Mouse (Mus musculus) midbrain, postnatal 0 days (tissue): ENCODE data around the gene Pabpn1l. TPM values are rescaled to one million over a fixed set of nuclear protein-coding genes. Genes with fewer than 3 reads are reported as not detected.
A peak's percentile ranks its signal among the peaks of the same experiment; 100 is the strongest.
"Not testable (repeated sequence)": the region's sequence is repeated elsewhere in the genome, so short reads cannot be mapped to it uniquely, and the experiment has no call there.

Experiments
- ATAC-seq: fragments of 200-750 bp; cut with Nextera tagmentation; 2 replicates; pipeline ENCODE4 v1.8.0; 2017; ENCODE audit warnings: moderate number of reproducible peaks, mild to moderate bottlenecking, moderate TSS enrichment, moderate library complexity; ENCODE audit not compliant: low FRiP score
- DNase-seq: peaks from one replicate; pipeline ENCODE4 v3.0.0-alpha.2; 2015; ENCODE audit warnings: low spot score
- H3K27ac ChIP-seq: fragments of 300-500 bp; sonication (generic); 2 replicates; pipeline ENCODE4 v1.5.1; 2014; ENCODE audit warnings: low read depth, mild to moderate bottlenecking, low read length, mixed read lengths
- H3K27me3 ChIP-seq: fragments of 300-500 bp; sonication (generic); 2 replicates; pipeline ENCODE4 v1.6.1; 2014; ENCODE audit warnings: low read length, control low read depth, mixed read lengths; ENCODE audit not compliant: insufficient read depth
- H3K36me3 ChIP-seq: fragments of 300-500 bp; sonication (generic); 2 replicates; pipeline ENCODE4 v1.6.1; 2014; ENCODE audit warnings: low read length, control low read depth, mixed read lengths; ENCODE audit not compliant: insufficient read depth
- H3K4me1 ChIP-seq: fragments of 300-500 bp; sonication (generic); 2 replicates; pipeline ENCODE4 v1.6.1; 2014; ENCODE audit warnings: mild to moderate bottlenecking, control low read depth, antibody characterized with exemption, low read length, mixed read lengths; ENCODE audit not compliant: insufficient read depth
- H3K4me2 ChIP-seq: fragments of 300-500 bp; sonication (generic); 2 replicates; pipeline ENCODE4 v1.6.1; 2014; ENCODE audit warnings: low read depth, mild to moderate bottlenecking, low read length, mixed read lengths; ENCODE audit not compliant: poor library complexity, severe bottlenecking
- H3K4me3 ChIP-seq: fragments of 300-500 bp; sonication (generic); 2 replicates; pipeline ENCODE4 v1.5.1; 2014; ENCODE audit warnings: low read depth, mild to moderate bottlenecking, low read length, moderate library complexity
- H3K9ac ChIP-seq: fragments of 300-500 bp; sonication (generic); replicated peaks from 2 replicates; pipeline ENCODE4 v1.6.1; 2014; ENCODE audit warnings: mild to moderate bottlenecking, low read length, moderate library complexity, mixed read lengths; ENCODE audit not compliant: poor library complexity, severe bottlenecking
- H3K9me3 ChIP-seq: fragments of 300-500 bp; sonication (generic); 2 replicates; pipeline ENCODE4 v1.6.1; 2016; ENCODE audit warnings: low read length, control low read depth
- CTCF ChIP-seq: IDR thresholded peaks from 2 replicates; pipeline ENCODE4 v1.5.1; 2016; ENCODE audit warnings: antibody characterized with exemption, mild to moderate bottlenecking
- WGBS: fragments of 180-500 bp; shearing (Covaris S2); extraction: QIAGEN DNeasy Blood & Tissue Kit; methylation state at CpG from one replicate; pipeline ENCODE4 v1.1.7; 2014; 5-methylcytosine and 5-hydroxymethylcytosine counted together
- polyA plus RNA-seq: library from polyadenylated mRNA; unstranded; fragments of >200 nt; fragmentation: Nextera tagmentation; extraction: Ambion mirVana; gene quantifications from 2 replicates; pipeline ENCODE4 v1.2.1, GENCODE M21; 2015
- total RNA-seq: library from RNA; depleted of rRNA; stranded (reverse); fragments of >200 nt; gene quantifications from 2 replicates; pipeline ENCODE4 v1.2.3, GENCODE M21; 2014

Gene Pabpn1l
- total and polyA plus RNA-seq, 2 experiments from 2014 or later = not detected

DNA sequence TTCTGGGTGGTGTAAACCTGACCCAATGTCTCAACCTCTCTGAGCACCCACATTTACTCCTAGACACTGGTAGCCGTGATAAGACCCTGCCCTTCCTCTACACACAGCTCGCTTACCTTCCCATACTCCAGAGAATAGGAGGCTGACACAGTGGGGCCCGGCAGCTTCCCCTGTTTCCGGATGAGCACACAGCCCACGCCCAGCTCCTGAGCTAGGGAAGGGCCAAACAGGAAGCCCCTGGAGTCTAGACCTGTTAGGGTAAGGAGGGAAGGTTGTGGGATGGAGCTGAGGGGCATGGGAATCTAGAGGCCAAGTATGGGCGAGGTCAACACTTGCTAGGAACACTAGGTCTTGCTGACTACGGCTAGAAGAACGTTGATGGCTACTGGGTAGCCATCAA lies 47.3 kb downstream of the Pabpn1l start:
- no peak for TF ChIP-seq CTCF
- WGBS = 83% methylated on average over 8 of the region's 8 CpGs

DNA sequence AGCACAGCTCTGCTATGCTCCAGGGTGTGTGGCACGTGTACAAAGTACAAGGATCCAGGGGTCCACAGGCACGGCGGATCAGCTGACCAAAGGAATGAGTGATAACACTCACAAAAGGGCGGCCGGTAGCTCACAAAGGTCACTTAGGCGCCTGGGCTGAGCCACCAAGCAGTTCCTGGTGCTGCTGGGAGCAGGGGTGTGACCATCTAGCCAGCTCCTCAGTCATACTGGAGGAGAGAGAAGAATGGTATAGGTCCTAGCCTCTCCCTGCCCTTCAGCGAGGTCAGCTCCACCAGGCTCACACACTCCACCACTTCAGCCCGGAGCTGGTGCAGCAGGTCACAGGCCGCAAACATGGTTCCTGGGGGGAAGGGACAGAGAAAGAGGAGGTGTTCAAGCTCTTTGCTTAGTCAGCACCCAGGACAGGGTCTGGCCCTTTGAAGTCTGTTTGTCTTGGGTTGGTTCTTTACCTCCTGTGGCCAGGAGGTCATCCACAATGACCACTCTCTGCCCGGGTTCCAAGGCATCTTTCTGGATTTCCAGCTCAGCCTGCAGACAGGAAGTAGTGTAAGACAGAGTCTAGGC lies 47.8 kb downstream of the Pabpn1l start:
- ATAC-seq = no peak
- Histone ChIP-seq H3K9ac (no peak overlapping the region), H3K4me2 (peak overlapping the region; percentile 91; the same call in 1 of the 2 replicates), H3K36me3 (peaks cover 5% of the 10 kb centered on the region; the same call in 1 of the 2 replicates), H3K27me3 (no peaks in the 10 kb centered on the region), H3K4me3 (no peak overlapping the region), H3K9me3 (no peaks in the 10 kb centered on the region), H3K27ac (no peak overlapping the region), H3K4me1 (peaks cover 17% of the 10 kb centered on the region)
- TF ChIP-seq CTCF = no peak
- no peak for DNase-seq
- WGBS = 53% methylated on average over 10 of the region's 10 CpGs

More for the DNA sequence above, 47.3 kb downstream of the Pabpn1l start:
- H3K9me3 ChIP-seq = no peaks in the 10 kb centered on the region
- H3K36me3 ChIP-seq = peaks cover 5% of the 10 kb centered on the region; the same call in 1 of the 2 replicates
- DNase-seq (no peak), ATAC-seq (no peak)
- no peak overlapping the region; the same call in 1 of the 2 replicates for H3K4me3 ChIP-seq
- H3K4me1 ChIP-seq = peaks cover 17% of the 10 kb centered on the region
- H3K9ac ChIP-seq = peak overlapping the region; percentile 87; the same call in 1 of the 2 replicates
- H3K4me2 ChIP-seq = peak overlapping the region; percentile 91
- H3K27me3 ChIP-seq = no peaks in the 10 kb centered on the region
- H3K27ac ChIP-seq = no peak overlapping the region

DNA sequence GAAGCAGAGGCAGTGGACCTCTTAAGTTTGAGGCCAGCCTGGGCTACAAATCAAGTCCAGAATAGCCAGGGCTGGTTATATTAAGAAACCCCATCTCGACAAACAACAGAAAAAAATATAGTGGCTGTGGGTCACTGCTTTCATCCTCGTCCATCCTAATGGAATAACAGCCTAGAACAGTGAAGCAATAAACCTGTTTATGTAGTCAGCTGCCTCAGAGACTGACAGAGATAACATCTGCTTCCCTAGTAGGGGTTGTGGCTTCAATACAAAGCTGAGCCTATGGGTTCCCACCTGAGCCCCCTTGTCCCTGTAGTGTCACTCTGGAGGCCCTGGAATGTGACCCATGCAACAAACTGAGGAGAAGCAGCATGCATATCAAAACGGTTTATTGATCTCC lies 48.3 kb downstream of the Pabpn1l start:
- no peak for ATAC-seq
- H3K4me1 ChIP-seq = peaks cover 17% of the 10 kb centered on the region
- H3K4me3 ChIP-seq = no peak overlapping the region
- H3K27ac ChIP-seq = no peak overlapping the region
- H3K36me3 ChIP-seq = peaks cover 5% of the 10 kb centered on the region; the same call in 1 of the 2 replicates
- H3K27me3 ChIP-seq = no peaks in the 10 kb centered on the region
- H3K4me2 ChIP-seq = no peak overlapping the region
- no peaks in the 10 kb centered on the region for H3K9me3 ChIP-seq
- no peak overlapping the region for H3K9ac ChIP-seq
- DNase-seq = no peak
- no peak for TF ChIP-seq CTCF
- WGBS = 61% methylated on average over 3 of the region's 3 CpGs

DNA sequence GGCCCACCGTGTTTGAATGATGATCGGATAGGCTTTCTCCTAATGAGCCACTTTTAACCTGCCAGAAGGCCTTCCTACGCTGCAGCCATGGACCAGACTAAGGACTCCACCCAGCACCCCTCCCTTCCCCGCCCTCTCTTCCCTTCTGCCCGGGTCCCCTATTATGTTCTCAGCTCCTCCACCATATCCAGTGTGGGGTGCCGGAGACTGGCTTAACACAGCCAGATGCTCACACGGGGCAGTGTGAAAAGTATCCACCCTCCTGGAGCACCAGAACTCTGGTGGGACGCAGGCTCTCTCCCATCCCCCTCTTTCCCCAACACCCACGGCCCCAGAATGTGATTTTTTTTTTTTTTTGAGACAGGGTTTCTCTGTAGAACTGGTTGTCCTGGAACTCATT lies 49.0 kb downstream of the Pabpn1l start:
- Histone ChIP-seq H3K9ac (no peak overlapping the region), H3K4me2 (no peak overlapping the region), H3K4me1 (peaks cover 20% of the 10 kb centered on the region), H3K27ac (no peak overlapping the region), H3K36me3 (peaks cover 5% of the 10 kb centered on the region; the same call in 1 of the 2 replicates), H3K4me3 (no peak overlapping the region), H3K9me3 (no peaks in the 10 kb centered on the region), H3K27me3 (no peaks in the 10 kb centered on the region)
- 59% methylated on average over 9 of the region's 9 CpGs for WGBS
- TF ChIP-seq CTCF = no peak
- DNase-seq (no peak), ATAC-seq (no peak)

DNA sequence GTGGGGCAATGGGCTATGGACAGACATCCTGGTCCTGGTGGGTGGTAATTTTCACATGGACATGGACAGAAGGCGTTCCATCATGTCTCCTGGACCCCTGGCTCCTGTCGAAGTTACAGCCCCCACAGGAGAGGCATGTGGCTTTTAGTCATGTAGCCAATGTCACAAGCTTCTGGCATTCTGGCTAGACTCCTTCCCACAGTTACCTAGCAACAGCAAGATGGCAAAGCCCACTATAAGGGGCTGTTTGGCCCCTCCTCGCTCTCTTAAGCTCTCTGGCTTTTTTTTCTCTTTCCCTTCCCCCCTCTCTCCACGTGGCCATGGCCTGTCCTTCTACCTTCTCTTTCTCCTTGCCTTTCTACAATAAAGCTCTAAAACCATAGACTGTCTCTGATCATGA lies 49.4 kb downstream of the Pabpn1l start:
- not testable (repeated sequence) for H3K27ac ChIP-seq, H3K4me2 ChIP-seq, H3K4me3 ChIP-seq, H3K36me3 ChIP-seq, ATAC-seq, H3K9me3 ChIP-seq, H3K9ac ChIP-seq, H3K27me3 ChIP-seq
- 19% methylated on average over 4 of the region's 4 CpGs for WGBS
- DNase-seq = peak; percentile 51
- peaks cover 22% of the 10 kb centered on the region for H3K4me1 ChIP-seq

DNA sequence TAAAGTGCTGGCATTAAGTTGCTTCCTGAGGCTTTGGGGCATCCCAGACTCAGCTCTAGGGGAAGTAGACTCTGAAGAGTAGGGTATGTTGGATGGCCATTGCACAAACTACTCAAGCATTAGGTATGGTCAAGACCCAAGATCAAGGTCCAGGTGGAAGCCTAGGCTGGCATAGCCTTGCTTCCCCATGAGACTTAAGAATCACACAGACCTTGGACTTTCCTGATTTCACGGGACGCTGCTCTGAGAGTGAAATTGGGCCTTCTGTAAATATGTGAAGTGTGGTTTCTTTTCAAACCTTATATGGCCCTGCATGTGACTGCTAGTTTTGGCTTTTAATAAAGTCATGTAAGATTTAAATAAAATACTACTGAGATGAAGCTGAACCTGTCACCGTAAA lies 49.8 kb downstream of the Pabpn1l start:
- no peak for DNase-seq
- ATAC-seq = no peak
- TF ChIP-seq CTCF = no peak
- Histone ChIP-seq H3K9ac (no peak overlapping the region), H3K4me1 (peaks cover 23% of the 10 kb centered on the region), H3K9me3 (no peaks in the 10 kb centered on the region), H3K27ac (no peak overlapping the region), H3K36me3 (peaks cover 5% of the 10 kb centered on the region; the same call in 1 of the 2 replicates), H3K4me2 (no peak overlapping the region), H3K27me3 (no peaks in the 10 kb centered on the region), H3K4me3 (no peak overlapping the region)
- 93% methylated on average over 3 of the region's 3 CpGs for WGBS
